Mouse (Mus musculus) ovary, adult 18-20 months (tissue): ENCODE data around the gene Iqcm.
"Not testable (repeated sequence)": the region's sequence is repeated elsewhere in the genome, so short reads cannot be mapped to it uniquely, and the experiment has no call there.

Source experiments
- DNase-seq: peaks from one replicate; pipeline ENCODE4 v3.0.0; 2022; ENCODE audit warnings: low spot score, mixed read lengths

Gene Iqcm

DNA sequence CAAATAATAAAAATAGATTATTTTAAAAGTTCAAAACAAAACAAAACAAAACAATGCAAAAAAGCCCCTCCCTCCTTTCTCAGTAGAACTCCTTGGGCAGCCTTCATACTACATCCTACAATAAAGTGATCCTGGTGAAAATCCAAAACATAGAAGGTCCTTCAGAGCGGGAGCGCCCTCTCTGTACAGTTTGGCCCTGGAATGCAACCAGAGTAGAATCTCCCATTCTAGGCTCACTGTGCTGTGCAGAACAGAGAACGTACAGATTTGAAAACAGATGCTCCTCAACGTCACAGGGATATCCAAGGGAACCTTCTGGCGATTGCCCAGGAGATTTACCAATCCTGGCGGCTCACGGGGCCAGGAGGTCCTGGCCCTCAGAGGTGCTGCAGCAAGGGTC is at the start of gene Iqcm:
Gene Iqcm (plus strand): TSS at position 301 of the 400 bp plus-strand sequence.
- DNase-seq: no peak

DNA sequence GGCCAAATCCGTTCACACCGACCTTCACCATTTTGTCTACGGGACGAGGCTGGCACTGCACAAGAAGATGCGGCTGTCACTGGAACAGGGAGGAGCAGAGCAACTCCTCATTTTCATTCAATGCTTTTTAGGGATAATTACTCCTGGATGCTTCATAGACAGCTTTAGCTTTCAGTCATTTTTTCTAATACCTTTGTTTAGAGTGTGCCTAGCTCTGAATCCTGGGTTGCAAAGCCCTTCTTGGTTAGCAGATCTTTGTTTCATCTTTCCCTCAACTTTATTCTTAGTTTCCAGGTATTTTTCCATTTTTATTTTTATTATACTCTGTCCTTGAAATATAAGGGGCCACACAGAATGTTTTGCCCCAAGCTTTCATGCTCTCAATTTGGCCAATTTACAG is 42.0 kb upstream of the Iqcm start, which contains the start of gene Gm10358:
Gene Gm10358 (minus strand): TSS at position 101 of the 400 bp plus-strand sequence.
- no peak for DNase-seq

DNA sequence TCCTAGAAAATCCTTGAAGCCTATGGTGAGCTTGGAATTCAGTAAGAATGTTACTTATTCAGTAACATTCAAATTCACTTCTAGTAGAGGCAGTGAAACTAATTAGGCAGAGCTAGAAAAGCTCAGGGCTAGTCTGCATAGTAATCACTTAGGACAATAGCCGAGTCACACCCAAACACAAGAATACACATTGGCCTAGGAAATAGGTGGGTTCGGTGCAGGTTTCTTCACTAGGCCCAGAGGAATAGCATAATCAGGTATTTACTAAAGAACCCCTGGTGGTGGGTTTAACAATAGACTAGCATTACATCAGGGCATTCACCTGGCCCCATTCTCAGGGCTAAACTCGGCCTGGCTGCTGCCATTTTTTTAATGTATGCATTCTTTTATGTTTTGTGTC is 32.8 kb upstream of the Iqcm start:
- not testable (repeated sequence) for DNase-seq

DNA sequence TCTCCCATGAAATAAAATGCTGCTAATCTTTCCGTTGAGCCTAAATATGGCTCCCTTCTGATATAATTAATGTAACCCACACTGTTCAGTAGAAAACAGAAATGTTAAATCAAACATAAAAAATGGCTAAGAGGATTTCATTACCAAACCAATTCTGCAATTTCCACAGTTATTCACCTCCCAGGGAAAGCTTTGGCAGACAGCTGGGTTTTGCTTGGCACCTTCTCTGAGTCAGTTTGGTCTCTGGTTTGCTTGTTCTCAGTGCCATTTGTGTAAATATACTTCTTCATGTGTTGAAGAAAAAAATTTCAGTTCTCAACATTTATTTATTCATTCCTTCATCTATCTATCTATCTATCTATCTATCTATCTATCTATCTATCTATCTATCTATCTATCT is 28.3 kb downstream of the Iqcm start:
- no peak for DNase-seq

DNA sequence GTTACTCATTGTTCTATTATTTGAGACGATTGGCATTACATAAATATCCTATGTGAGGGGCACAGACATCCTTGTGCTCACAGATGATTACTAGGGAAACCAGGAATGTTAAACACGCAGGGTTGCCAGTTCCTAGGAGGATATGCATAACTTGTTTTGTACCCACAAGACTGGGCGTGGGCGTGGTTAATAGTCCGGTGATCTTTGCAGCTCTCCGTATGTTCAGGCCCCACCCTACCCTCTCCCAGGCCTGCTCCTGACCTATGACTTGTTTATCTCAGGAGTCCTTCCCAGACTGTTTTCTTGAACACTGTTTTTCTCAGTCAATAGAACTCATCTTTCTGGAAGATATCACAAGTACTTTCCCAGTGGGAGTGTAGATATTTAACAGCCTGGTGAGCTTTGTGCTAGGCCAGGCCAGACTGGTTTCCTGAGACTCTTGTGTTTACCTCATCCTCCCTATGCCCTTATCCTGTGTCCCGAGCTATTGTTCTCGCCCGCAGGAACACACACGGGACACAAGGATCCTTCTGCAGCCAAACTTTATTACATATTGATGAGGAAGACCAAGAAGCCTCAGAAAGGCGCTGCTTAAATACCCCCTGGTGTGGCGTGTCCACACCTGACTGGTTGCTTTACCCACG is 40.7 kb downstream of the Iqcm start:
- DNase-seq: no peak

DNA sequence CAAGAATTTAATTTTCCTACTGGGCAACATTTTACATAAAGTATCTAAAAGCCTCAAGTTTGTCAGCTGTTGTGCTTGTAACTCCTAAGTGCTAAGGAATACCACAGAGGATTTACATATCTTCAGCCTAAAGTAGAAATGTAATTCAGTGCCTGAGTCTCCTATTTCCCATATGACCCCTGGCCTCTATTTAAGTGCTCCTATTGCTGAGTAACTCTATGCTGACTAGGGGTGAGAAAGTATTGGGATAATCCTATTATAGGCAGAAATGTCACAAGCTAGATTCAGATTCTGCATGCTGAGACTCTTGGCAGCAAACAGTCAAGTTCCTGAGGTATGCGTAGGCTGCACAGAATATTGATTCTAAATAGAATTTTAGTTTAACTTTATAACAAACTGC is 60.8 kb downstream of the Iqcm start:
- no peak for DNase-seq

DNA sequence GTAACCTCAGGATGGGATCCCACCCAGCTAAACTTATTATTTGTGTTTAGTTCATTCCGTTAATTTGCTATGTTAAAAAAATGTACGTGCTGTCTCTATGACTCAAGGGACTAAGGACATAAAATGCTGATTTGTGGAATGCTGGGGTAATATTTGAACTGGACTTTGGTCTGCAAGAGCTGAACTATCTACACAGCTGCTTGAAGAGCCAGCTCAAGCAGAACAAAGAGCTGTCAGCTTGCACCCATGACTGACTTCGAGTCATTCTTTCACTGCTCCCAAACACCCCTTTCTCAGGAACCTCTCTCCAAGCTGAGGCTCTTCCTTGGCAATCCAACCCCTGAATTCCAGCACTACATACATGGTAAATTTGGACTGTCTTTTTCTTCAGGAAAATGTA is 65.3 kb downstream of the Iqcm start:
- DNase-seq: no peak

DNA sequence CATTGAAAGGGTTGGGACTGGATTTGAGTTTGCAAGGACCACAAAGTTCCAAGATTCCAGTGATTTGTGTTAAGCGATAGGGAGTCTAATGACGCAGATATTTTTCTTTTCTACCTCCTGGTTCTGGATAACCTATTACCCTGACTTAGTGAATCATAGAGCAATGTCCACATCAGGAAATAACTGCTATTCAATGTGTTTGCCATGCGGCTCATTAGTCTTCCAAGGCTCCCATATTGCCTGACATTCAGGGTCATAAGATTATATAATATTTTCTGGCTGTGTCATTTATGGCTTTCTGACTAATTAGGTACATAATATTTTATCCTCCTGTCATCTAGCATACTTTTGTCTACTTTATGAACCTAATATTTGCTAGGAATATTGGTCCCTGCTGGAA is 100.8 kb downstream of the Iqcm start:
- DNase-seq: no peak

DNA sequence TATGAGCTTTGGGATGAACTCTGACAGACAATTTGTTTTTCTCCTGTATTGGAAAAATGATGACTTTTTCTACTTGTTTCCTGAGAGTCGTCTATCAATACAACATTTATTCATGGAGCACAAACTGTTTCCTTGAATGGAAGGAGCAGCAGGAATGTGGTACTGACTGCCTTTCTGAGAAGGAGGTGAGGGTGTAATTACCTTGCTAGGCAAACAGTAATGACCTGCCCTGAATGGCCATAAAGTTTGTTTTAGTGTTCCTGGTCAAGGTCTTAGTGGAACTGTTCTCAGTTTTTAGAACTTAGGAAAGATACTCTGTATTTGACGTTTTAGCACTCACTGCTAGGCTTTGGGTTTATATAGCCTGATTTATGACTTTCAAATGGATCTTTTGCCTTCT is 147.8 kb downstream of the Iqcm start:
- no peak for DNase-seq

DNA sequence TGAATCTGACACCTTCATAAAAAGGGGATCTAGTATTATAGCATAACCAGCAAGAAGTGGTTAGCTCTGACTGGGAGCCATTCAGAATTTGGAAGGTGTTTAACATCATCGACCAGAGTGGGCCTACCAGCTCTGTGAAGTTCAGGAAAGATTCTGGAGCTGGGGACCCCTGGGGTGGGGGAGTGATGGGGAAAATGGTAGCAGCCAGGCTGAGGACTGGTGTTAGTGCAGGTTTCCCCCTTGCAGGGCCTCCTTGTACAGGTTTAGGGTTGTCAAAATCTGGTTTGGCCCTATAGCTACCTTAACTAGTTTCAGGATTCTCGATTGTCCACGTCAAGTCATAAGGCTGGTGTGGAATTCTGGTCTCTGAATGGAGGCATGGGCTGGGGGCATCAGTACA is 194.5 kb downstream of the Iqcm start:
- no peak for DNase-seq

DNA sequence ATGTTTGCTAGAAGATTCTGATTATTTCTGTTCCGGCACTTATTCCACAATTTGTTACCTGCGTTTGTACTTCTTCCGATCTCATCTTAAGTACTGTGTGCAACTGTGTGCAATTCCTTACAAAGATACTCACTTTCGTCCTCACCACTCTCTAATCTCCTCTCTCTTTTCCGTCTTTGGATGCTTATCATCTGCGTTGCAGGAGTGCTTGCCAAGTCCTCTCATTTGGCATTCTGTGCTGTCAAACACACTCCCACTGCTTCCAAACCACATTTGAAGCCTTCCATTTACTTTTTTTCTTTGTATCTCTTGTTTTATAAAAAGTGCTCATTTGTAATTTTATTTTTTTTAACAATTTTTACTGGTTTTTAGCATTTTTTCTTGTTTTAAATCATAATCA is 210.8 kb downstream of the Iqcm start:
- DNase-seq: no peak

DNA sequence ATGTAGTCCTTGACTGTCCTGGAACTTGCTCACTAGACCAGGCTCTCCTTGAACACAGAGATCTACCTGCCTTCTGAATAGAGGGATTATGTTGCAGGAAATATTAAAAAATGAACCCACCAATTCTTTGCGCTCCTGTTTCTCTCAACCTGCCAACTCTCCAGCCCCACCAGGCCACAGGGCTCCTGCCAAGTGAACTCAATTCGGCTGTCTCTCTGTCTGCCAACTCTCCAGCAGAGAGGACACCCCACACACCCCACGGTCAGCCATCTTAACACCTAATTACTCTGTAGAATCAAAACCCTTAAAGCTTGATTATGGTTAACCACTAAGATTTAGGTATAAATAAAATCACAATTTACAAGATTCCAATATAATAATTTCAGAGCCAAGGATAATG is 298.1 kb downstream of the Iqcm start:
- no peak for DNase-seq

DNA sequence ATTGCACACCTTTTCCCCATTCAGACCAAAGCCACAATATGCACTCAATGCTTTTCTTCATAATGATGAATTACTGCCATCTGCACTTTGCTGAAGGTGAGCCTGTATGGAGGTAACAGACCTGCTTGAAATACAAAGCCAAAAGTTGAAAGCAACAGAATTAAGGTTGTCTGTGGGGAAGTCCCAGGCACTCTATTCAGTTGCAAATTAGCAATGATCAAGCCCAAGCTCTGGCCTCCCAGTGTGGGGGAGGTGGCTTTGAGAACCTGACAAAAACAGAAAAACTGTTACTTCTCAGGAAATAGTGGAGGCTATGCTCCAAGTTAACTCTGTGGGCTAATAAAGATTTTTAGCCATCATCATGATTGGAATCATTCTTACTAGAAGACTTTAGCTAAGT is 307.1 kb downstream of the Iqcm start:
- DNase-seq: no peak

DNA sequence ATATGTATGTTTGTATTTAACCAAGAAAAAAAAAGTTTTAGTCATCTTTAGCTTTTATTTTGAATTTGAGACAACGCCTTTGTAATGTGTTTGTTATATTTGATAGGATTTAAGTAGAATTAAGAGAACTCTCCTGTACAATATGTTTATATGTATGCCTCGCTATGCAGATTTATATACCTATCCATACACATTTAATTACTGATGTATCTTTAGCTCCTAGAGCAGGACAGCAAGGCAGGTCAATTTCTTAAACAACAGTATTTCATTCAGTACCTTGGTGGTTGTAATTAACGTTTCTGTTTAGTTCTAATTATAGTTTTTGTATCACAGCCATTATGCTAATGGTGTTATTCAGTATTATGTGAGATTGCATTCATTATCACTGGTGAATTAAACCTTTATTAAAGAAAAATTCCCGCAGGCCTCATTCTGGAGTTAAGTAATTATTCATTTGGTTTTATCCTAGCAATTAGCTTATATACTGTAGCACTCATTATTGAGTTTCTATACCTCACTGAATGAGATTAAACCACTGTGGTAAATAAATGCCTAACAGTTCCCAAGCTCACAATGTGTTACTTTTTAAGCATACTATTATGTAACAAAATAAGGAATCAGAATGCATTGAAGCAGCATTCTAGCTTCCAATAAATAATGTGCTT is 380.1 kb downstream of the Iqcm start:
- DNase-seq: no peak

DNA sequence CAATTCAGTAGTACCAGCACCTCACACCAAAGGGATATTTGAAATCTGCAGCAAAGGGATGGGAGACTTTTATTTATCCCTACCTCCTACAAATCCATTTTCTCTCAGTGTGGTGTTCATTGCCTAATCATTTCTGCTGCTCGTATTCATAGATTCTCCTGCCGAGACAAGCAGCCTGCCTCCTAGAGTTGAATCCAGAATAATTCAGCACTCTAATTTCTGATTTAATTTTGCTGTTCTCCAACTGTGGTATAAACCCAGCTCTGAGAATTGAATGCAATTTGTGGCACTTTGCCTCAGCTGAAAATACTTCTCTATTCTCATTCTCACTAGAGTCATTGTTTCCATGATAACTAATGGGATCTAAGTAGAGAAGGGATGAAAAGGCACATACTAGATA is 386.8 kb downstream of the Iqcm start:
- no peak for DNase-seq

DNA sequence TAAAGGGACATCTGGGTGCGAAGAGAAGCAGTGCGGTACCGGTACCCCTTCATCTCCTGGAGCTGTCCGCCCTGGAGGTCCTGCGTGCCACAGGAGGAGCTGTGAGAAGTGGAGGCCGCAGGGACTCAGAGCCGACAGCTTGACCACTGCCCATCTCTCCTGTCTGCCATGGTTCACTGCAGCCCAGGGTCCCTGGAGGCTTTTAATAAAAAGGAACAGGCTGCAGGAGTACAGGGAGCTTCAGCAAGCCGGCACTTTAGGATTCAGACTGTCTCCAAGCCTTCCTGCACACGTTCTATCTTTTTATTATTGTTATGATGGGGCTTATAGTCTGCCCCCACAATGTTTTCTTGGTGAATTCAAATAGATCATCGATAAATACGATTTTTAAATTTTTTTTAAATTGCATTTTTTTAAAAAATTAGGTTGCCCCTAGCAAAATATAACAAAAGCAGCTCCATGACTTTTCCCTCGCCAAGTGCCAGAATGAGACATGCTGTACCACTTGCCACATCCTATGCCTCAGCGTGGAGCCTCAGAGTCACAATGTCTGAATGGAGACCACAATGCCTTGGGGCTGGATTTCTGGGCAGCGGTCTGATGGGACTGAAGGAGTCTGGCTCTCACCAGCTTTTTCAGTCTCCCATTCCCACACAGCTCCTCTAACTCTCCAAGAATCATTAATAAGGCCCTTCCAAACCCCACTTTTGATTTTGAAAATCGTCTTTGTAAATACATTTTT is 469.3 kb downstream of the Iqcm start:
- DNase-seq: no peak

DNA sequence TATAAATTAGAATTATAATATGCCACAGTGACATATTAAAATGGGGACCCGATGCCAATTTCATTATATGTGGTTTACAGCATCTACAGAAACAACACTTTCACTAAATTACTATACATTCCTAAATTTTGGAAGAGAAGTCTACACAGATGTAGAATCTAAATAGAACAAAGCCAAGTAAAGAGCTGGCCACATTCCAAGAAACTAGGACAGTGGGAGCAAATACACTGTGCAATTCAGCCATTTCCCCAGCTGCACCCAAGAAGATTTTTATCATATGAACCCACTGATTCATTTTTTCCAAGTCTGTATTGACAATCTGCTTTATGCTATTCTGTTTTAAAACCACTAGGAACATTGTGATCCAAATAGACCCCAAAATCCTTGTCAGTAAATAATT is 500.7 kb downstream of the Iqcm start:
- DNase-seq: no peak

DNA sequence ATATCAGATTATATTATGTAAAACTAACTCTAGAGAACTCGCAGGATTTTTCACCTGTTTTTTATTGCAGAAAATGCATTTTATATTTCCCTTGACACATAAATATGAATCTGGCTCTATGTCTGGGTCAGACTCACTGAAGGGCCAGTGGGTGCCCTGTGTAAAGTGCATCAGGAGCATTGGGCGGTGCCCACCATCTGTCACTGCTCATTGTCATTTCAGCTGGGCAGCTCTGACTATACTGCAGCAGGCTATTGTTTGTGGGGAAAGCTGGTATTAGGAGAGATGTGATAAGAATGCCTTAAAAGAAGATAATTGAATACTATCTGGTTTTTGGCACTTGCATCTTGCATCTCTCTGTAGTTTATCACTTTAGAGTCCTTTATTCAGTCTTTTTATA is 507.5 kb downstream of the Iqcm start:
- DNase-seq: no peak

DNA sequence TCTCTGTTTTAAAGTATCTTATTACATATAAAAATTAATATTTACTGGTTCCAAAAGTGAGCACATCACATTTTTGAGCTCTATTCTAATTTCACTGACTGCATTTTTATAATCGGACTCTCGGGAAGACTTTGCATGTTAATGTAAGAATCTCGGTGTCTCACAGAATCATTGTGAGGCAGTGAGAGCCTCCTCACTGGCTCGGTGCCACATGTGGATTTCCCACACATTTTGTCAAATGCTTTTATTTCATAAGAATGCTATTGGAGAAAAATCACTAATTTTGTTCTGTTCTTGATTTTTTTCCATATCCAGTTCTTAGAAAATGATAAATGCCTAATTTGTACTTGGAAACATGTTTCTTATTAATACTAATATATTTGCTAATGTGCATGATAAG is 570.0 kb downstream of the Iqcm start:
- DNase-seq: no peak
